Mouse (Mus musculus) midbrain, embryonic 11.5 days (tissue): ENCODE data around the gene Lcmt1. TPM values are rescaled to one million over a fixed set of nuclear protein-coding genes. Genes with fewer than 3 reads are reported as not detected.

Experiments used
- ATAC-seq: fragments of 200-750 bp; cut with Nextera tagmentation; 2 replicates; pipeline ENCODE4 v1.8.0; 2017; ENCODE audit warnings: moderate TSS enrichment, moderate library complexity; ENCODE audit not compliant: low FRiP score
- DNase-seq: peaks from one replicate; pipeline ENCODE4 v3.0.0; 2015; ENCODE audit warnings: low spot score; ENCODE audit errors: missing footprints
- H3K27ac ChIP-seq: fragments of 300-500 bp; sonication (generic); 2 replicates; pipeline ENCODE4 v1.5.1; 2014; ENCODE audit warnings: low read depth, low read length
- H3K27me3 ChIP-seq: fragments of 300-500 bp; sonication (generic); 2 replicates; pipeline ENCODE4 v1.6.1; 2014; ENCODE audit warnings: mild to moderate bottlenecking, low read length, moderate library complexity, mixed read lengths; ENCODE audit not compliant: control insufficient read depth, insufficient read depth
- H3K36me3 ChIP-seq: fragments of 300-500 bp; sonication (generic); 2 replicates; pipeline ENCODE4 v1.6.1; 2014; ENCODE audit warnings: mild to moderate bottlenecking, low read length, moderate library complexity, mixed read lengths; ENCODE audit not compliant: control insufficient read depth, insufficient read depth
- H3K4me1 ChIP-seq: fragments of 300-500 bp; sonication (generic); 2 replicates; pipeline ENCODE4 v1.6.1; 2014; ENCODE audit warnings: low read length; ENCODE audit not compliant: control insufficient read depth, insufficient read depth
- H3K4me2 ChIP-seq: fragments of 300-500 bp; sonication (generic); 2 replicates; pipeline ENCODE4 v1.6.1; 2014; ENCODE audit warnings: mild to moderate bottlenecking, moderate library complexity
- H3K4me3 ChIP-seq: fragments of 300-500 bp; sonication (generic); 2 replicates; pipeline ENCODE4 v1.5.1; 2014; ENCODE audit warnings: low read depth, low read length
- H3K9ac ChIP-seq: fragments of 300-500 bp; sonication (generic); 2 replicates; pipeline ENCODE4 v1.6.1; 2014; ENCODE audit warnings: low read length
- H3K9me3 ChIP-seq: fragments of 300-500 bp; sonication (generic); 2 replicates; pipeline ENCODE4 v1.6.1; 2016; ENCODE audit warnings: low read length; ENCODE audit not compliant: control insufficient read depth
- WGBS: fragments of 180-500 bp; shearing (Covaris S2); extraction: QIAGEN DNeasy Blood & Tissue Kit; methylation state at CpG from one replicate; pipeline ENCODE4 v1.1.7; 2014; 5-methylcytosine and 5-hydroxymethylcytosine counted together
- polyA plus RNA-seq: library from polyadenylated mRNA; unstranded; fragments of >200 nt; fragmentation: Nextera tagmentation; extraction: Ambion mirVana; gene quantifications from 2 replicates; pipeline ENCODE4 v1.2.1, GENCODE M21; 2014

Lcmt1 gene
- 68.7 and 74.0 TPM in 2 replicates for polyA plus RNA-seq

- peak within 1 kb of the TSS; percentile 72 for H3K9ac ChIP-seq
- peak within 1 kb of the TSS; percentile 79 for H3K4me3 ChIP-seq
- DNase-seq (peak; percentile 99), ATAC-seq (peak; percentile 96)
- H3K36me3 ChIP-seq, result no peaks in the 10 kb centered on the region
- H3K9me3 ChIP-seq, result no peaks in the 10 kb centered on the region
- peak within 1 kb of the TSS; percentile 66 for H3K4me2 ChIP-seq
- under 1% methylated on average over 64 of the region's 64 CpGs for WGBS
- peaks cover 19% of the 10 kb centered on the region for H3K4me1 ChIP-seq
- H3K27ac ChIP-seq, result peak within 1 kb of the TSS; percentile 90
- no peaks in the 10 kb centered on the region for H3K27me3 ChIP-seq
Observed at GRCm38 (mm10) chr7:123369759-123370481, at the start of gene Lcmt1, which contains the start of gene Arhgap17. Lcmt1 (plus strand) TSS chr7:123369784. Arhgap17 (minus strand) TSS chr7:123369915.

- 90% methylated on average over 13 of the region's 13 CpGs for WGBS
- DNase-seq, result no peak
- Histone ChIP-seq H3K36me3 (peaks cover 21% of the 10 kb centered on the region), H3K4me1 (no peaks in the 10 kb centered on the region), H3K27me3 (no peaks in the 10 kb centered on the region), H3K9ac (no peak overlapping the region), H3K27ac (no peak overlapping the region), H3K4me3 (no peak overlapping the region), H3K4me2 (no peak overlapping the region), H3K9me3 (no peaks in the 10 kb centered on the region)
- ATAC-seq, result no peak
Observed at GRCm38 (mm10) chr7:123322452-123323121, 47.0 kb upstream of the Lcmt1 start.

GRCm38 (mm10) chr7:123323388-123323787 is 46.2 kb upstream of the Lcmt1 start:
- H3K36me3 ChIP-seq, result peaks cover 21% of the 10 kb centered on the region

GRCm38 (mm10) chr7:123324105-123324504 is 45.5 kb upstream of the Lcmt1 start:
- no peak overlapping the region for H3K4me2 ChIP-seq
- H3K36me3 ChIP-seq, result peaks cover 18% of the 10 kb centered on the region; the same call in 1 of the 2 replicates
- no peak for DNase-seq
- H3K4me3 ChIP-seq, result no peak overlapping the region
- H3K9ac ChIP-seq, result no peak overlapping the region
- no peaks in the 10 kb centered on the region for H3K27me3 ChIP-seq
- no peaks in the 10 kb centered on the region for H3K4me1 ChIP-seq
- ATAC-seq, result no peak
- no peaks in the 10 kb centered on the region for H3K9me3 ChIP-seq
- WGBS, result 90% methylated on average over 1 of the region's 1 CpGs
- H3K27ac ChIP-seq, result no peak overlapping the region

More at GRCm38 (mm10) chr7:123323388-123323787, 46.2 kb upstream of the Lcmt1 start:
- H3K4me1 ChIP-seq, result no peaks in the 10 kb centered on the region
- 89% methylated on average over 2 of the region's 2 CpGs for WGBS
- DNase-seq (no peak), ATAC-seq (no peak)
- H3K27ac ChIP-seq, result no peak overlapping the region
- H3K9me3 ChIP-seq, result no peaks in the 10 kb centered on the region
- H3K4me2 ChIP-seq, result no peak overlapping the region
- H3K9ac ChIP-seq, result no peak overlapping the region
- no peaks in the 10 kb centered on the region for H3K27me3 ChIP-seq
- H3K4me3 ChIP-seq, result no peak overlapping the region

GRCm38 (mm10) chr7:123326062-123326461 is 43.5 kb upstream of the Lcmt1 start:
- H3K27me3 ChIP-seq, result no peaks in the 10 kb centered on the region
- no peaks in the 10 kb centered on the region for H3K4me1 ChIP-seq
- H3K9me3 ChIP-seq, result no peaks in the 10 kb centered on the region
- no peak overlapping the region for H3K27ac ChIP-seq
- peaks cover 12% of the 10 kb centered on the region; the same call in 1 of the 2 replicates for H3K36me3 ChIP-seq
- ATAC-seq (no peak), DNase-seq (no peak)
- H3K4me2 ChIP-seq, result no peak overlapping the region
- no peak overlapping the region for H3K4me3 ChIP-seq
- H3K9ac ChIP-seq, result no peak overlapping the region
- WGBS, result 92% methylated on average over 5 of the region's 5 CpGs

GRCm38 (mm10) chr7:123326901-123327300 is 42.7 kb upstream of the Lcmt1 start:
- Histone ChIP-seq H3K27me3 (no peaks in the 10 kb centered on the region), H3K36me3 (peaks cover 9% of the 10 kb centered on the region; the same call in 1 of the 2 replicates), H3K9ac (no peak overlapping the region), H3K27ac (no peak overlapping the region), H3K4me3 (no peak overlapping the region), H3K4me1 (no peaks in the 10 kb centered on the region), H3K9me3 (no peaks in the 10 kb centered on the region), H3K4me2 (no peak overlapping the region)
- ATAC-seq, result no peak
- no peak for DNase-seq
- WGBS, result 88% methylated on average over 4 of the region's 4 CpGs

GRCm38 (mm10) chr7:123327909-123328308 is 41.7 kb upstream of the Lcmt1 start:
- peaks cover 4% of the 10 kb centered on the region; the same call in 1 of the 2 replicates for H3K36me3 ChIP-seq
- H3K27me3 ChIP-seq, result no peaks in the 10 kb centered on the region
- H3K4me3 ChIP-seq, result no peak overlapping the region
- no peak overlapping the region for H3K4me2 ChIP-seq
- 92% methylated on average over 4 of the region's 4 CpGs for WGBS
- no peak overlapping the region for H3K27ac ChIP-seq
- no peak overlapping the region for H3K9ac ChIP-seq
- no peaks in the 10 kb centered on the region for H3K9me3 ChIP-seq
- DNase-seq (no peak), ATAC-seq (no peak)
- no peaks in the 10 kb centered on the region for H3K4me1 ChIP-seq

GRCm38 (mm10) chr7:123330506-123330905 is 39.1 kb upstream of the Lcmt1 start:
- no peak for ATAC-seq
- no peak overlapping the region for H3K9ac ChIP-seq
- 90% methylated on average over 9 of the region's 9 CpGs for WGBS

GRCm38 (mm10) chr7:123336322-123336721 is 33.3 kb upstream of the Lcmt1 start:
- no peak for ATAC-seq
- Histone ChIP-seq H3K27me3 (no peaks in the 10 kb centered on the region), H3K9me3 (no peaks in the 10 kb centered on the region), H3K4me2 (no peak overlapping the region), H3K4me3 (no peak overlapping the region), H3K36me3 (no peaks in the 10 kb centered on the region), H3K27ac (no peak overlapping the region), H3K4me1 (peaks cover 8% of the 10 kb centered on the region), H3K9ac (no peak overlapping the region)
- DNase-seq, result no peak
- 81% methylated on average over 1 of the region's 1 CpGs for WGBS

More at GRCm38 (mm10) chr7:123330506-123330905, 39.1 kb upstream of the Lcmt1 start:
- Histone ChIP-seq H3K4me1 (no peaks in the 10 kb centered on the region), H3K4me2 (no peak overlapping the region), H3K27ac (no peak overlapping the region), H3K4me3 (no peak overlapping the region), H3K36me3 (no peaks in the 10 kb centered on the region), H3K9me3 (no peaks in the 10 kb centered on the region), H3K27me3 (no peaks in the 10 kb centered on the region)
- no peak for DNase-seq
